Mouse (Mus musculus): Measurements from ENCODE around the gene Sephs1. TPM values are rescaled to one million over a fixed set of nuclear protein-coding genes. Genes with fewer than 3 reads are reported as not detected.

Gene Sephs1
- polyA plus RNA-seq, 1 experiment from 2014 or later, result 24.1 TPM

DNA sequence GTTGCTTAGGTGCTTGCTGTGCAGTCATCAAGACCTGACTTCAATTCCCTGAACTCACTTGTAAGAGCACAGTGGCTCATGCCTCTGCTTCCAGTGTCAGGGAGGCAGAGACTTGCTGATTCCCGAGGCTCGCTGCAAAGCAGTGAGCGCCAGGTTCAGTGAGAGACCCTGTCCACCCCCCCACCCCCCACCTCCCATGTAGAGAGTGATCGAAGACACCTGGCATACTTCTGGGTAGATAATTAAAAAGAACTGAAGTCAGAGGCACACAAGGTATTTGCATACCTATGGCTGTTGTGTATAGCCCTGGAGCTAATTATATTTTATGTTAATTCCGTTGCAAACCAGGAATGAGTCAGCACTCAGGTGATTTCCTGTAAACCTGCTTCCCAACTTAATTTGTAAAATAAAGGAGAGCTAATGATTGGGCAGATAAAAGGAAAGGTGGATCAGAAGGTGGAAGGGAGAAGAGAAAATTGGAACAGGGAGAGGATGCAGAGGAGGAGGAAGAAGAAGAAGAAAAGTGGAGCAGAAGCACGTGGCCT lies 72.9 kb downstream of the Sephs1 start:
- no peak overlapping the region for H3K27ac ChIP-seq (ENCODE audit: low read depth, low read length)
- H3K4me2 ChIP-seq (replicated peaks; ENCODE audit: low read depth), result no peak overlapping the region
- no peaks in the 10 kb centered on the region for H3K4me1 ChIP-seq (replicated peaks; ENCODE audit: control insufficient read depth, insufficient read depth, low read length)
- no peaks in the 10 kb centered on the region for H3K27me3 ChIP-seq (replicated peaks; ENCODE audit: control insufficient read depth, insufficient read depth, low read length)
- H3K9me3 ChIP-seq (ENCODE audit: control insufficient read depth), result no peaks in the 10 kb centered on the region
- no peak for TF ChIP-seq CTCF (IDR thresholded peaks at IDR 0.05; ENCODE audit: low read depth)
- ATAC-seq, result no peak
- no peaks in the 10 kb centered on the region for H3K36me3 ChIP-seq (ENCODE audit: control insufficient read depth, insufficient read depth)
- 88% methylated on average over 6 of the region's 6 CpGs for WGBS
- H3K4me3 ChIP-seq (ENCODE audit: low read depth, low read length), result no peak overlapping the region
- no peak overlapping the region for H3K9ac ChIP-seq (ENCODE audit: low read depth, low read length)

DNA sequence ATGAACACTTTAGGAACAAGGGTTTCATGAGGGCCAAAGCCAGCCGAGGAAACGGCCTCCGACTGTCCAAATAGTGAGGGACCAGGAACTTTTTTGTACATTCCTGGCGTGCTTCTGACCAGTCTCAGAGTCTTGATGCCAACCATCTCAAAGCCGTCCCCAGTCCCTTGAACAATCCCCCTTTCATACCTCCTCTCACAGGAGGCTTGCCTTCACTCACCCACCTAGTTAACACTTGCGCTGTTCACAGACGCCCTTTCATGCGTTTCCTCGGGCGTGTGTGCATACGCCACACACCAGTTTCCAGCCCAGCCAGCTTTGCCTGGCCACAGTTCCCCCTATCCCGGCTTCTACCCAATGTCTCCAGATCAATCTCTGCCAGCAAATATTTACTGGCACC lies 76.7 kb downstream of the Sephs1 start:
- no peaks in the 10 kb centered on the region for H3K36me3 ChIP-seq (ENCODE audit: control insufficient read depth, insufficient read depth)
- no peak overlapping the region for H3K27ac ChIP-seq (ENCODE audit: low read depth, low read length)
- H3K4me3 ChIP-seq (ENCODE audit: low read depth, low read length), result no peak overlapping the region
- ATAC-seq, result no peak
- TF ChIP-seq CTCF (IDR thresholded peaks at IDR 0.05; ENCODE audit: low read depth), result no peak
- H3K4me2 ChIP-seq (replicated peaks; ENCODE audit: low read depth), result no peak overlapping the region
- H3K4me1 ChIP-seq (replicated peaks; ENCODE audit: control insufficient read depth, insufficient read depth, low read length), result no peaks in the 10 kb centered on the region
- no peak overlapping the region for H3K9ac ChIP-seq (ENCODE audit: low read depth, low read length)
- 87% methylated on average over 12 of the region's 12 CpGs for WGBS
- H3K9me3 ChIP-seq (ENCODE audit: control insufficient read depth), result no peaks in the 10 kb centered on the region
- no peaks in the 10 kb centered on the region for H3K27me3 ChIP-seq (replicated peaks; ENCODE audit: control insufficient read depth, insufficient read depth, low read length)

Other genes starting within 250 kb of the Sephs1 start
- gene Prpf18, start 229.5 kb upstream of the Sephs1 start, polyA plus RNA-seq (2015; fragmentation: Nextera tagmentation; extraction: Ambion mirVana), result 13.0 and 14.9 TPM in 2 replicates
- 12.8 and 15.5 TPM in 2 replicates for gene Bend7, start 163.7 kb upstream of the Sephs1 start, polyA plus RNA-seq (2015; fragmentation: Nextera tagmentation; extraction: Ambion mirVana)
- gene Phyh, start 37.5 kb downstream of the Sephs1 start, polyA plus RNA-seq (2015; fragmentation: Nextera tagmentation; extraction: Ambion mirVana), result 210 and 230 TPM in 2 replicates
- gene Ucma, start 94.6 kb downstream of the Sephs1 start, polyA plus RNA-seq (2015; fragmentation: Nextera tagmentation; extraction: Ambion mirVana), result not detected in 2 replicates
- gene Mcm10, start 131.2 kb downstream of the Sephs1 start, polyA plus RNA-seq (2015; fragmentation: Nextera tagmentation; extraction: Ambion mirVana), result 9.2 and 9.3 TPM in 2 replicates
- 62.7 and 74.2 TPM in 2 replicates for gene Optn, start 182.5 kb downstream of the Sephs1 start, polyA plus RNA-seq (2015; fragmentation: Nextera tagmentation; extraction: Ambion mirVana)